25 mouse cellular contexts compared by ENCODE assay signal in genomic region chr2:87515457-87516060, GRCm38 (mm10). TPM values are rescaled to one million over a fixed set of nuclear protein-coding genes. Genes with fewer than 3 reads are reported as not detected.
"Had no signal": no experiment of that assay in that cellular context is flagged by ENCODE, and none has a peak within 500 bp of the region (broad histone marks: within the 10 kb centered on the region; RNA-seq: fewer than 3 reads in every experiment).

No protein-coding gene starts in this region.

- DNase-seq: lung, adult 2 months; lung, postnatal 14 days; lung, postnatal 36 days; right cerebral cortex, postnatal 14 days; thymus, adult 2 months; thymus, postnatal 25 days; thymus, postnatal 4 days had no signal

- H3K36me3 ChIP-seq: lung, embryonic 15.5 days; midbrain, embryonic 13.5 days; midbrain, embryonic 15.5 days; neural tube, embryonic 12.5 days; stomach, embryonic 15.5 days had no signal

- H3K27ac ChIP-seq: lung, embryonic 15.5 days; macrophage; midbrain, embryonic 13.5 days; midbrain, embryonic 15.5 days; neural tube, embryonic 12.5 days; stomach, embryonic 15.5 days; stomach, postnatal 0 days had no signal

- H3K4me1 ChIP-seq: lung, embryonic 15.5 days; megakaryocyte, embryonic 14.5 days; midbrain, embryonic 13.5 days; midbrain, embryonic 15.5 days; neural tube, embryonic 12.5 days; stomach, embryonic 15.5 days had no signal

- ATAC-seq: lung, postnatal 0 days; midbrain, embryonic 13.5 days; midbrain, embryonic 15.5 days had no signal

- H3K27me3 ChIP-seq: lung, embryonic 15.5 days; megakaryocyte, embryonic 14.5 days; midbrain, embryonic 13.5 days; midbrain, embryonic 15.5 days; neural tube, embryonic 12.5 days; stomach, embryonic 15.5 days had no signal

- H3K4me2 ChIP-seq: lung, embryonic 15.5 days; midbrain, embryonic 11.5 days; midbrain, embryonic 13.5 days; midbrain, embryonic 15.5 days; neural tube, embryonic 12.5 days; stomach, embryonic 15.5 days had no signal

- H3K9ac ChIP-seq: lung, embryonic 15.5 days; midbrain, embryonic 13.5 days; midbrain, embryonic 15.5 days; neural tube, embryonic 12.5 days; stomach, embryonic 15.5 days had no signal

- H3K4me3 ChIP-seq: lung, embryonic 15.5 days; megakaryocyte, embryonic 14.5 days; midbrain, embryonic 13.5 days; midbrain, embryonic 15.5 days; neural tube, embryonic 12.5 days; stomach, embryonic 15.5 days had no signal

- H3K9me3 ChIP-seq: lung, embryonic 15.5 days; midbrain, embryonic 13.5 days; midbrain, embryonic 15.5 days; neural tube, embryonic 12.5 days; stomach, embryonic 15.5 days had no signal

RNA-seq across cellular contexts. Expression of gene Pramel6, which starts 9.2 kb away (rescaled TPM):
- total RNA-seq: megakaryocyte progenitor cell, adult 5-6 weeks; midbrain, postnatal 0 days; monocyte, adult 5-6 weeks; neutrophil, adult 5-6 weeks had no signal
- polyA plus RNA-seq: lung, adult 2 months; lung, embryonic 15.5 days; lung, postnatal 0 days; macrophage; midbrain, embryonic 11.5 days; midbrain, embryonic 13.5 days; midbrain, embryonic 15.5 days; midbrain, postnatal 0 days; neural tube, embryonic 12.5 days; neural tube, embryonic 14.5 days; spleen, adult 2 months; stomach, embryonic 15.5 days; stomach, postnatal 0 days; testis, adult 2 months; thymus, adult 2 months; urinary bladder, adult 2 months had no signal

RNA-seq across cellular contexts. Expression of gene Olfr153, which starts 16.0 kb away (rescaled TPM):
- total RNA-seq: megakaryocyte progenitor cell, adult 5-6 weeks; midbrain, postnatal 0 days; monocyte, adult 5-6 weeks; neutrophil, adult 5-6 weeks had no signal
- polyA plus RNA-seq: lung, adult 2 months; lung, embryonic 15.5 days; lung, postnatal 0 days; macrophage; midbrain, embryonic 11.5 days; midbrain, embryonic 13.5 days; midbrain, embryonic 15.5 days; midbrain, postnatal 0 days; neural tube, embryonic 12.5 days; neural tube, embryonic 14.5 days; spleen, adult 2 months; stomach, embryonic 15.5 days; stomach, postnatal 0 days; thymus, adult 2 months; urinary bladder, adult 2 months had no signal

RNA-seq across cellular contexts. Expression of gene Pramel7, which starts 18.7 kb away (rescaled TPM):
- total RNA-seq: megakaryocyte progenitor cell, adult 5-6 weeks; midbrain, postnatal 0 days; monocyte, adult 5-6 weeks; neutrophil, adult 5-6 weeks had no signal
- polyA plus RNA-seq: lung, adult 2 months; lung, embryonic 15.5 days; lung, postnatal 0 days; macrophage; midbrain, embryonic 11.5 days; midbrain, embryonic 13.5 days; midbrain, embryonic 15.5 days; midbrain, postnatal 0 days; neural tube, embryonic 12.5 days; neural tube, embryonic 14.5 days; spleen, adult 2 months; stomach, embryonic 15.5 days; stomach, postnatal 0 days; thymus, adult 2 months; urinary bladder, adult 2 months had no signal

RNA-seq across cellular contexts. Expression of gene Olfr1128, which starts 29.8 kb away (rescaled TPM):
- total RNA-seq: megakaryocyte progenitor cell, adult 5-6 weeks; midbrain, postnatal 0 days; monocyte, adult 5-6 weeks; neutrophil, adult 5-6 weeks had no signal
- polyA plus RNA-seq: lung, adult 2 months; lung, embryonic 15.5 days; lung, postnatal 0 days; macrophage; midbrain, embryonic 11.5 days; midbrain, embryonic 13.5 days; midbrain, embryonic 15.5 days; midbrain, postnatal 0 days; neural tube, embryonic 12.5 days; neural tube, embryonic 14.5 days; spleen, adult 2 months; stomach, embryonic 15.5 days; stomach, postnatal 0 days; testis, adult 2 months; thymus, adult 2 months; urinary bladder, adult 2 months had no signal

RNA-seq across cellular contexts. Expression of gene Olfr1129, which starts 58.1 kb away (rescaled TPM):
- total RNA-seq: megakaryocyte progenitor cell, adult 5-6 weeks; midbrain, postnatal 0 days; monocyte, adult 5-6 weeks; neutrophil, adult 5-6 weeks had no signal
- polyA plus RNA-seq: lung, adult 2 months; lung, embryonic 15.5 days; lung, postnatal 0 days; macrophage; midbrain, embryonic 11.5 days; midbrain, embryonic 13.5 days; midbrain, embryonic 15.5 days; midbrain, postnatal 0 days; neural tube, embryonic 12.5 days; neural tube, embryonic 14.5 days; spleen, adult 2 months; stomach, embryonic 15.5 days; stomach, postnatal 0 days; testis, adult 2 months; thymus, adult 2 months; urinary bladder, adult 2 months had no signal
